Mouse (Mus musculus) MEL (cell line): ENCODE measurements around the gene Znhit6. TPM values are rescaled to one million over a fixed set of nuclear protein-coding genes. Genes with fewer than 3 reads are reported as not detected.

Experiments
- DNase-seq: peaks from one replicate; pipeline ENCODE4 v3.0.0; 2011; ENCODE audit warnings: low read depth, low spot score
- H3K27ac ChIP-seq: 2 replicates; pipeline ENCODE4 v1.5.1; 2012; ENCODE audit warnings: low read depth, mild to moderate bottlenecking, control low read depth, low read length, moderate library complexity; ENCODE audit not compliant: control insufficient read depth
- H3K27me3 ChIP-seq, 2 experiments: fragments of 150-350 bp in 1 of 2; sonication (generic) in 1 of 2; 2 replicates each; pipeline ENCODE4 v1.6.1; 2012; ENCODE audit warnings: low read length in 2 of 2, mild to moderate bottlenecking in 2 of 2, improper control_type of control experiment in 1 of 2, moderate library complexity in 1 of 2; ENCODE audit not compliant: insufficient read depth in 2 of 2, control insufficient read depth in 1 of 2
- H3K36me3 ChIP-seq, 2 experiments: 2 replicates each; pipeline ENCODE4 v1.6.1; 2012 to 2014; ENCODE audit warnings: low read length in 2 of 2, improper control_type of control experiment in 1 of 2, inconsistent platforms in 1 of 2, mild to moderate bottlenecking in 1 of 2; ENCODE audit not compliant: insufficient read depth in 2 of 2, control insufficient read depth in 1 of 2
- H3K4me1 ChIP-seq, 2 experiments: fragments of 150-350 bp in 1 of 2; sonication (generic) in 1 of 2; 2 replicates each; pipeline ENCODE4 v1.6.1; 2012; ENCODE audit warnings: low read length in 2 of 2, improper control_type of control experiment in 1 of 2, mild to moderate bottlenecking in 1 of 2; ENCODE audit not compliant: insufficient read depth in 2 of 2, control insufficient read depth in 1 of 2
- H3K4me3 ChIP-seq, 2 experiments: fragments of 150-350 bp in 1 of 2; sonication (generic) in 1 of 2; 2 replicates each; pipeline ENCODE4 v1.5.1; 2012; ENCODE audit warnings: low read depth in 2 of 2, low read length in 2 of 2, mild to moderate bottlenecking in 2 of 2, moderate library complexity in 2 of 2, control low read depth in 1 of 2, improper control_type of control experiment in 1 of 2; ENCODE audit not compliant: control insufficient read depth in 1 of 2, insufficient read depth in 1 of 2
- H3K79me2 ChIP-seq: 2 replicates; pipeline ENCODE4 v1.6.1; 2012; ENCODE audit warnings: mild to moderate bottlenecking, low read length, moderate library complexity; ENCODE audit not compliant: control insufficient read depth, poor library complexity, insufficient read depth
- H3K9ac ChIP-seq: 2 replicates; pipeline ENCODE4 v1.6.1; 2012; ENCODE audit warnings: low read depth, mild to moderate bottlenecking, control low read depth, low read length, moderate library complexity; ENCODE audit not compliant: control insufficient read depth, poor library complexity, severe bottlenecking
- H3K9me3 ChIP-seq: fragments of 150-350 bp; sonication (generic); replicated peaks from 2 replicates; pipeline ENCODE4 v1.6.1; 2012; ENCODE audit warnings: mild to moderate bottlenecking, low read length, improper control_type of control experiment, moderate library complexity; ENCODE audit not compliant: insufficient read depth
- BHLHE40 ChIP-seq: IDR thresholded peaks from 2 replicates; pipeline ENCODE4 v1.6.1; 2012; ENCODE audit warnings: low read depth, mild to moderate bottlenecking, inconsistent platforms, low read length, improper control_type of control experiment, borderline replicate concordance
- CHD1 ChIP-seq: IDR thresholded peaks from 2 replicates; pipeline ENCODE4 v1.6.1; 2012; ENCODE audit warnings: low read depth, mild to moderate bottlenecking, inconsistent platforms, low read length, improper control_type of control experiment
- CTCF ChIP-seq, 3 experiments: IDR thresholded peaks in 2 of 3; conservative IDR thresholded peaks in 1 of 3; 2 replicates each; pipeline ENCODE4 v1.5.1; 2011 to 2012; ENCODE audit warnings: low read length in 3 of 3, low read depth in 2 of 3, mild to moderate bottlenecking in 2 of 3, improper control_type of control experiment in 1 of 3, inconsistent platforms in 1 of 3, mixed read lengths in 1 of 3, moderate library complexity in 1 of 3; ENCODE audit not compliant: control insufficient read depth in 1 of 3, insufficient read depth in 1 of 3, poor library complexity in 1 of 3, severe bottlenecking in 1 of 3
- E2F4 ChIP-seq: IDR thresholded peaks from 2 replicates; pipeline ENCODE4 v1.6.1; 2011; ENCODE audit warnings: low read depth, low read length, improper control_type of control experiment, borderline replicate concordance
- EP300 ChIP-seq, 2 experiments: IDR thresholded peaks; 2 replicates each; pipeline ENCODE4 v1.6.1; 2011; ENCODE audit warnings: improper control_type of control experiment in 2 of 2, low read length in 2 of 2, low read depth in 1 of 2, mild to moderate bottlenecking in 1 of 2
- ETS1 ChIP-seq: IDR thresholded peaks from 2 replicates; pipeline ENCODE4 v1.6.1; 2012; ENCODE audit warnings: low read depth, mild to moderate bottlenecking, inconsistent platforms, low read length, improper control_type of control experiment, moderate library complexity
- KAT2A ChIP-seq: conservative IDR thresholded peaks from 2 replicates; pipeline ENCODE4 v1.6.1; 2012; ENCODE audit warnings: low read depth, low read length, improper control_type of control experiment, inconsistent platforms
- MAFK ChIP-seq: IDR thresholded peaks from 2 replicates; pipeline ENCODE4 v1.6.1; 2011; ENCODE audit warnings: low read depth, mild to moderate bottlenecking, low read length, improper control_type of control experiment, borderline replicate concordance
- MEF2A ChIP-seq: IDR thresholded peaks from 2 replicates; pipeline ENCODE4 v1.6.1; 2014; ENCODE audit warnings: low read depth, mild to moderate bottlenecking, inconsistent platforms, low read length, improper control_type of control experiment; ENCODE audit not compliant: poor library complexity, insufficient replicate concordance, severe bottlenecking; ENCODE audit errors: extremely low read depth
- MYC ChIP-seq: IDR thresholded peaks from 2 replicates; pipeline ENCODE4 v1.6.1; 2011; ENCODE audit warnings: low read depth, mild to moderate bottlenecking, low read length, improper control_type of control experiment, moderate library complexity
- POLR2AphosphoS5 ChIP-seq: IDR thresholded peaks from 2 replicates; pipeline ENCODE4 v1.6.1; 2012; ENCODE audit warnings: low read depth, borderline replicate concordance, mild to moderate bottlenecking, inconsistent platforms, low read length, moderate library complexity, mixed read lengths
- RAD21 ChIP-seq: IDR thresholded peaks from 2 replicates; pipeline ENCODE4 v1.6.1; 2011; ENCODE audit warnings: mild to moderate bottlenecking, low read depth, low read length, improper control_type of control experiment
- SMC3 ChIP-seq: IDR thresholded peaks from 2 replicates; pipeline ENCODE4 v1.6.1; 2011; ENCODE audit warnings: low read depth, low read length, improper control_type of control experiment
- TAL1 ChIP-seq: IDR thresholded peaks from 2 replicates; pipeline ENCODE4 v1.6.1; 2012; ENCODE audit warnings: mild to moderate bottlenecking, inconsistent platforms, low read length, moderate library complexity, mixed read lengths
- UBTF ChIP-seq: IDR thresholded peaks from 2 replicates; pipeline ENCODE4 v1.6.1; 2012; ENCODE audit warnings: low read depth, mild to moderate bottlenecking, inconsistent platforms, low read length, improper control_type of control experiment, moderate library complexity, borderline replicate concordance; ENCODE audit not compliant: insufficient read depth
- USF1 ChIP-seq: IDR thresholded peaks from 2 replicates; pipeline ENCODE4 v1.6.1; 2014; ENCODE audit warnings: low read depth, mild to moderate bottlenecking, inconsistent platforms, low read length, improper control_type of control experiment, moderate library complexity
- ZKSCAN1 ChIP-seq: IDR thresholded peaks from 2 replicates; pipeline ENCODE4 v1.6.1; 2012; ENCODE audit warnings: low read depth, mild to moderate bottlenecking, inconsistent platforms, low read length, improper control_type of control experiment, moderate library complexity
- polyA plus RNA-seq, 2 experiments: library from polyadenylated mRNA; stranded (reverse) in 1 of 2; unstranded in 1 of 2; fragments of >175 nt in 1 of 2; fragments of >200 nt in 1 of 2; gene quantifications; 2 replicates each; pipeline versions ENCODE4 v1.2.1 to v1.2.4; 2012; ENCODE audit warnings: low replicate concordance in 2 of 2, low read depth in 1 of 2; ENCODE audit not compliant: insufficient read length in 2 of 2, insufficient read depth in 1 of 2, missing spikeins in 1 of 2
- total RNA-seq: library from RNA; depleted of rRNA; stranded (reverse); fragments of 300-350 nt; gene quantifications from 2 replicates; pipeline ENCODE4 v1.2.3, GENCODE M21; 2012

The Znhit6 gene
- total and polyA plus RNA-seq, 3 experiments = 35.2 to 337 (median 61.4) TPM

- TF ChIP-seq BHLHE40 = no peak
- 0 out of 4 replicates have a peak, but pooled peaks of 1 of the 2 experiments have one; percentile 6 for TF ChIP-seq EP300 (IDR thresholded peaks at IDR 0.05; ENCODE audit: low read depth in 1 of 2, low read length in 2 of 2)
- TF ChIP-seq USF1 = no peak
- no peak for TF ChIP-seq CTCF (IDR thresholded peaks at IDR 0.05 in 2 of 3, conservative IDR thresholded peaks at IDR 0.05 in 1 of 3; ENCODE audit: control insufficient read depth in 1 of 3, insufficient read depth in 1 of 3, low read depth in 2 of 3, low read length in 3 of 3, poor library complexity in 1 of 3, severe bottlenecking in 1 of 3)
- no peak for TF ChIP-seq CHD1
- TF ChIP-seq UBTF = no peak
- no peak for TF ChIP-seq E2F4
- TF ChIP-seq ETS1 = peak; percentile 71
- TF ChIP-seq, all 39 proteins: peak for 8
These were observed 665 bp upstream of the Znhit6 start (continued) for GRCm38 (mm10) chr3:145575340-145575739.

- TF ChIP-seq ZKSCAN1 = no peak
- no peak for TF ChIP-seq RAD21
- H3K36me3 ChIP-seq = peaks cover 7 to 10% of the 10 kb centered on the region in 2 experiments
- H3K27ac ChIP-seq = peak overlapping the region; percentile 48; the same call in 1 of the 2 replicates
- H3K27me3 ChIP-seq = no peaks in the 10 kb centered on the region
- H3K9ac ChIP-seq = peak overlapping the region; percentile 77
- DNase-seq = no peak
- peaks cover 20% of the 10 kb centered on the region for H3K79me2 ChIP-seq
- H3K9me3 ChIP-seq = no peaks in the 10 kb centered on the region
- peak overlapping the region; percentile 74 to 81 for H3K4me3 ChIP-seq
- peaks cover 0 to 7% of the 10 kb centered on the region in 2 experiments; a peak in 2 of 4 replicates for H3K4me1 ChIP-seq
These were observed 447 bp downstream of the Znhit6 start for GRCm38 (mm10) chr3:145576482-145576822.

GRCm38 (mm10) chr3:145576876-145577275, 871 bp downstream of the Znhit6 start:
- Histone ChIP-seq H3K27ac (no peak overlapping the region), H3K36me3 (peaks cover 10% of the 10 kb centered on the region in 2 experiments), H3K27me3 (no peaks in the 10 kb centered on the region), H3K4me1 (peaks cover 0 to 7% of the 10 kb centered on the region in 2 experiments; a peak in 2 of 4 replicates), H3K9me3 (no peaks in the 10 kb centered on the region), H3K4me3 (peak overlapping the region; percentile 74 to 81), H3K9ac (peak overlapping the region; percentile 77), H3K79me2 (peaks cover 20% of the 10 kb centered on the region)
- TF ChIP-seq E2F4 (no peak), SMC3 (no peak), MAFK (no peak), MEF2A (no peak), POLR2AphosphoS5 (no peak), CTCF (IDR thresholded peaks at IDR 0.05 in 2 of 3, conservative IDR thresholded peaks at IDR 0.05 in 1 of 3; ENCODE audit: control insufficient read depth in 1 of 3, insufficient read depth in 1 of 3, low read depth in 2 of 3, low read length in 3 of 3, poor library complexity in 1 of 3, severe bottlenecking in 1 of 3) (no peak), TAL1 (no peak), RAD21 (no peak), ZKSCAN1 (no peak), KAT2A (no peak), MYC (no peak)
- peak; percentile 23 for DNase-seq
